Mouse (Mus musculus) liver, adult 2 months (tissue): ENCODE results near the gene Gm45799. TPM values are rescaled to one million over a fixed set of nuclear protein-coding genes. Genes with fewer than 3 reads are reported as not detected.

ENCODE experiments used
- DNase-seq: peaks from one replicate; pipeline ENCODE4 v3.0.0-alpha.2; 2011; ENCODE audit warnings: low read depth, low spot score; ENCODE audit errors: extremely low read depth
- H3K27ac ChIP-seq: fragments of 200-500 bp; replicated peaks from 2 replicates; pipeline ENCODE4 v1.5.1; 2012; ENCODE audit warnings: low read depth, mild to moderate bottlenecking, control low read depth, inconsistent platforms, low read length; ENCODE audit not compliant: insufficient read depth
- H3K27me3 ChIP-seq: fragments of 200-500 bp; 2 replicates; pipeline ENCODE4 v1.6.1; 2012; ENCODE audit warnings: mild to moderate bottlenecking, moderate library complexity, low read length, inconsistent platforms; ENCODE audit not compliant: control insufficient read depth, insufficient read depth
- H3K36me3 ChIP-seq: fragments of 200-500 bp; 2 replicates; pipeline ENCODE4 v1.6.1; 2012; ENCODE audit warnings: low read length, inconsistent platforms; ENCODE audit not compliant: control insufficient read depth, insufficient read depth
- H3K4me1 ChIP-seq: fragments of 200-500 bp; 2 replicates; pipeline ENCODE4 v1.6.1; 2011; ENCODE audit warnings: low read length; ENCODE audit not compliant: control insufficient read depth, insufficient read depth
- H3K4me3 ChIP-seq: fragments of 200-500 bp; 2 replicates; pipeline ENCODE4 v1.5.1; 2011; ENCODE audit warnings: low read depth, mild to moderate bottlenecking, control low read depth, low read length, moderate library complexity; ENCODE audit not compliant: insufficient read depth
- H3K79me2 ChIP-seq: fragments of 200-500 bp; 2 replicates; pipeline ENCODE4 v1.6.1; 2012; ENCODE audit warnings: inconsistent platforms, mild to moderate bottlenecking, low read length, moderate library complexity; ENCODE audit not compliant: control insufficient read depth, insufficient read depth
- H3K9ac ChIP-seq: fragments of 200-500 bp; 2 replicates; pipeline ENCODE4 v1.6.1; 2012; ENCODE audit warnings: low read depth, mild to moderate bottlenecking, control low read depth, inconsistent platforms, low read length
- CTCF ChIP-seq: fragments of 200-500 bp; IDR thresholded peaks from 2 replicates; pipeline ENCODE4 v1.5.1; 2011; ENCODE audit warnings: low read depth, low read length, control low read depth
- POLR2A ChIP-seq: fragments of 200-500 bp; IDR thresholded peaks from 2 replicates; pipeline ENCODE4 v1.6.1; 2011; ENCODE audit warnings: low read length, control low read depth; ENCODE audit not compliant: insufficient read depth; ENCODE audit errors: extremely low read depth
- WGBS: fragments of 180-500 bp; shearing (Covaris S2); methylation state at CpG from one replicate; pipeline ENCODE4 v1.1.7; 2018; 5-methylcytosine and 5-hydroxymethylcytosine counted together
- polyA plus RNA-seq: library from polyadenylated mRNA; depleted of rRNA; stranded (reverse); fragments of >200 nt; gene quantifications from 2 replicates; pipeline ENCODE4 v1.2.3, GENCODE M21; 2012
- total RNA-seq: library from RNA; depleted of rRNA; stranded (reverse); fragments of >200 nt; gene quantifications from 2 replicates; pipeline ENCODE4 v1.2.3, GENCODE M21; 2014

Gene Gm45799
- total and polyA plus RNA-seq, 2 experiments, result 28.6 to 136 TPM

- Histone ChIP-seq H3K36me3 (peaks cover 2% of the 10 kb centered on the region; the same call in 1 of the 2 replicates), H3K4me3 (no peak overlapping the region), H3K9ac (no peak overlapping the region), H3K27ac (no peak overlapping the region), H3K4me1 (peaks cover 11% of the 10 kb centered on the region; the same call in 1 of the 2 replicates), H3K79me2 (peaks cover 3% of the 10 kb centered on the region; the same call in 1 of the 2 replicates), H3K27me3 (no peaks in the 10 kb centered on the region)
- WGBS, result 80% methylated on average over 9 of the region's 9 CpGs
- DNase-seq, result no peak
- TF ChIP-seq POLR2A (no peak), CTCF (no peak)
These were observed 6.0 kb upstream of the Gm45799 start for GRCm38 (mm10) chr7:105634272-105634920.

GRCm38 (mm10) chr7:105635726-105636125 lies 4.6 kb upstream of the Gm45799 start:
- Histone ChIP-seq H3K79me2 (peaks cover 12% of the 10 kb centered on the region; the same call in 1 of the 2 replicates), H3K36me3 (peaks cover 2% of the 10 kb centered on the region; the same call in 1 of the 2 replicates), H3K9ac (no peak overlapping the region), H3K4me1 (peaks cover 13% of the 10 kb centered on the region), H3K27me3 (no peaks in the 10 kb centered on the region), H3K27ac (no peak overlapping the region), H3K4me3 (no peak overlapping the region)
- TF ChIP-seq POLR2A (no peak), CTCF (no peak)
- no peak for DNase-seq
- 66% methylated on average over 2 of the region's 2 CpGs for WGBS

GRCm38 (mm10) chr7:105638776-105639175 lies 1.6 kb upstream of the Gm45799 start:
- Histone ChIP-seq H3K27ac (no peak overlapping the region), H3K36me3 (peaks cover 9% of the 10 kb centered on the region; the same call in 1 of the 2 replicates), H3K79me2 (peaks cover 14% of the 10 kb centered on the region; the same call in 1 of the 2 replicates), H3K27me3 (no peaks in the 10 kb centered on the region), H3K4me3 (no peak overlapping the region), H3K4me1 (peaks cover 15% of the 10 kb centered on the region), H3K9ac (no peak overlapping the region)
- TF ChIP-seq CTCF (no peak), POLR2A (no peak)
- DNase-seq, result no peak
- WGBS, result 94% methylated on average over 6 of the region's 6 CpGs

GRCm38 (mm10) chr7:105639304-105639703 lies 1.0 kb upstream of the Gm45799 start:
- H3K79me2 ChIP-seq, result peaks cover 14% of the 10 kb centered on the region; the same call in 1 of the 2 replicates
- peak overlapping the region; percentile 90 for H3K9ac ChIP-seq
- no peak overlapping the region for H3K27ac ChIP-seq
- DNase-seq, result no peak
- peaks cover 13% of the 10 kb centered on the region for H3K4me1 ChIP-seq
- H3K36me3 ChIP-seq, result peaks cover 11% of the 10 kb centered on the region; the same call in 1 of the 2 replicates
- TF ChIP-seq CTCF, result no peak
- TF ChIP-seq POLR2A, result no peak
- WGBS, result 44% methylated on average over 9 of the region's 9 CpGs
- H3K27me3 ChIP-seq, result no peaks in the 10 kb centered on the region
- peak overlapping the region; percentile 83 for H3K4me3 ChIP-seq

GRCm38 (mm10) chr7:105639756-105640155 lies 596 bp upstream of the Gm45799 start, which contains the start of gene Timm10b:
TSS of gene Timm10b (plus strand) at chr7:105640056.
- peak within 1 kb of the TSS; percentile 90 for H3K9ac ChIP-seq
- H3K36me3 ChIP-seq, result peaks cover 12% of the 10 kb centered on the region; the same call in 1 of the 2 replicates
- TF ChIP-seq POLR2A, result no peak
- TF ChIP-seq CTCF, result no peak

GRCm38 (mm10) chr7:105640894-105641255 lies 523 bp downstream of the Gm45799 start:
- Histone ChIP-seq H3K9ac (peak overlapping the region; percentile 90), H3K27me3 (no peaks in the 10 kb centered on the region), H3K79me2 (peaks cover 14% of the 10 kb centered on the region; the same call in 1 of the 2 replicates), H3K36me3 (peaks cover 12% of the 10 kb centered on the region; the same call in 1 of the 2 replicates), H3K27ac (peak overlapping the region; percentile 86), H3K4me1 (peaks cover 13% of the 10 kb centered on the region), H3K4me3 (peak overlapping the region; percentile 94)
- WGBS, result under 1% methylated on average over 18 of the region's 18 CpGs
- DNase-seq, result no peak
- TF ChIP-seq POLR2A (no peak), CTCF (no peak)

More at GRCm38 (mm10) chr7:105639756-105640155, 596 bp upstream of the Gm45799 start, which contains the start of gene Timm10b:
- DNase-seq, result no peak
- 5% methylated on average over 2 of the region's 2 CpGs for WGBS
- H3K27ac ChIP-seq, result peak within 1 kb of the TSS; percentile 86
- H3K4me1 ChIP-seq, result peaks cover 13% of the 10 kb centered on the region
- peak within 1 kb of the TSS; percentile 94 for H3K4me3 ChIP-seq
- H3K79me2 ChIP-seq, result peaks cover 14% of the 10 kb centered on the region; the same call in 1 of the 2 replicates
- no peaks in the 10 kb centered on the region for H3K27me3 ChIP-seq
